Mouse (Mus musculus) large intestine, adult 2 months (tissue): ENCODE results near the gene Nsl1. TPM values are rescaled to one million over a fixed set of nuclear protein-coding genes. Genes with fewer than 3 reads are reported as not detected.
"Not testable (repeated sequence)": the region's sequence is repeated elsewhere in the genome, so short reads cannot be mapped to it uniquely, and the experiment has no call there.

Experiments used
- DNase-seq: peaks from one replicate; pipeline ENCODE4 v3.0.0-alpha.2; 2012; ENCODE audit warnings: low read depth, low spot score
- WGBS: fragments of 180-500 bp; shearing (Covaris S2); methylation state at CpG from one replicate; pipeline ENCODE4 v1.1.7; 2018; 5-methylcytosine and 5-hydroxymethylcytosine counted together
- polyA plus RNA-seq: library from polyadenylated mRNA; depleted of rRNA; stranded (reverse); fragments of >200 nt; gene quantifications from 2 replicates; pipeline ENCODE4 v1.2.3, GENCODE M21; 2012; rRNA removed

The Nsl1 gene
- polyA plus RNA-seq, result 2.7 and 3.5 TPM in 2 replicates

GRCm38 (mm10) chr1:191062781-191063485 is at the start of gene Nsl1, which contains the start of gene Tatdn3:
Gene Nsl1 (plus strand): TSS chr1:191063012.
Gene Tatdn3 (minus strand): TSS chr1:191062932.
- WGBS, result under 1% methylated on average over 56 of the region's 56 CpGs
- DNase-seq, result no peak

- WGBS, result 93% methylated on average over 3 of the region's 3 CpGs
- DNase-seq, result no peak
Observed at GRCm38 (mm10) chr1:191014271-191014670, 48.5 kb upstream of the Nsl1 start.

- no peak for DNase-seq
Observed at GRCm38 (mm10) chr1:191019803-191020202, 43.0 kb upstream of the Nsl1 start.

GRCm38 (mm10) chr1:191020217-191020924 is 42.4 kb upstream of the Nsl1 start:
- WGBS, result 85% methylated on average over 3 of the region's 3 CpGs
- DNase-seq, result no peak

More at GRCm38 (mm10) chr1:191019803-191020202, 43.0 kb upstream of the Nsl1 start:
- 97% methylated on average over 5 of the region's 5 CpGs for WGBS

- whole genome bisulfite sequencing, result 87% methylated on average over 7 of the region's 7 CpGs
- DNase-seq, result no peak
Observed at GRCm38 (mm10) chr1:191021016-191021415, 41.8 kb upstream of the Nsl1 start.

GRCm38 (mm10) chr1:191023140-191023539 is 39.7 kb upstream of the Nsl1 start:
- 83% methylated on average over 2 of the region's 2 CpGs for WGBS
- DNase-seq, result no peak

- DNase-seq, result not testable (repeated sequence)
- 93% methylated on average over 5 of the region's 6 CpGs for WGBS
Observed at GRCm38 (mm10) chr1:191023806-191024205, 39.0 kb upstream of the Nsl1 start.

- peak; percentile 2 for DNase-seq
- 2% methylated on average over 68 of the region's 69 CpGs for WGBS
Observed at GRCm38 (mm10) chr1:191025016-191026012, 37.5 kb upstream of the Nsl1 start.

- peak; percentile 96 for DNase-seq
- WGBS, result under 1% methylated on average over 50 of the region's 50 CpGs
Observed at GRCm38 (mm10) chr1:191026021-191026713, 36.6 kb upstream of the Nsl1 start, which contains the start of gene Flvcr1. Gene Flvcr1 (minus strand): TSS chr1:191026158.

GRCm38 (mm10) chr1:191030182-191030581 is 32.6 kb upstream of the Nsl1 start:
- no peak for DNase-seq
- 73% methylated on average over 10 of the region's 10 CpGs for WGBS

- WGBS, result 72% methylated on average over 6 of the region's 6 CpGs
- DNase-seq, result not testable (repeated sequence)
Observed at GRCm38 (mm10) chr1:191030922-191031425, 31.8 kb upstream of the Nsl1 start.

GRCm38 (mm10) chr1:191035649-191036048 is 27.2 kb upstream of the Nsl1 start:
- WGBS, result 46% methylated on average over 4 of the region's 4 CpGs
- DNase-seq, result no peak

- WGBS, result 65% methylated on average over 6 of the region's 6 CpGs
Observed at GRCm38 (mm10) chr1:191036554-191037334, 26.1 kb upstream of the Nsl1 start, which contains the start of gene Spata45. Gene Spata45 (plus strand): TSS chr1:191036639.

GRCm38 (mm10) chr1:191037999-191038398 is 24.8 kb upstream of the Nsl1 start:
- DNase-seq, result no peak
- 93% methylated on average over 4 of the region's 4 CpGs for WGBS

More at GRCm38 (mm10) chr1:191036554-191037334, 26.1 kb upstream of the Nsl1 start, which contains the start of gene Spata45:
- no peak for DNase-seq

GRCm38 (mm10) chr1:191041352-191041751 is 21.5 kb upstream of the Nsl1 start:
- no peak for DNase-seq

GRCm38 (mm10) chr1:191042106-191042505 is 20.7 kb upstream of the Nsl1 start:
- 79% methylated on average over 5 of the region's 5 CpGs for WGBS
- DNase-seq, result no peak

GRCm38 (mm10) chr1:191042688-191043087 is 20.1 kb upstream of the Nsl1 start:
- no peak for DNase-seq
- WGBS, result 66% methylated on average over 3 of the region's 3 CpGs

- no peak for DNase-seq
- 99% methylated on average over 2 of the region's 2 CpGs for WGBS
Observed at GRCm38 (mm10) chr1:191045264-191045663, 17.5 kb upstream of the Nsl1 start.
